Mouse (Mus musculus): ENCODE data around the gene Dip2a. TPM values are rescaled to one million over a fixed set of nuclear protein-coding genes. Genes with fewer than 3 reads are reported as not detected.

Dip2a gene
- total RNA-seq, 2 experiments from 2014 or later: 0.34 to 0.77 TPM

DNA sequence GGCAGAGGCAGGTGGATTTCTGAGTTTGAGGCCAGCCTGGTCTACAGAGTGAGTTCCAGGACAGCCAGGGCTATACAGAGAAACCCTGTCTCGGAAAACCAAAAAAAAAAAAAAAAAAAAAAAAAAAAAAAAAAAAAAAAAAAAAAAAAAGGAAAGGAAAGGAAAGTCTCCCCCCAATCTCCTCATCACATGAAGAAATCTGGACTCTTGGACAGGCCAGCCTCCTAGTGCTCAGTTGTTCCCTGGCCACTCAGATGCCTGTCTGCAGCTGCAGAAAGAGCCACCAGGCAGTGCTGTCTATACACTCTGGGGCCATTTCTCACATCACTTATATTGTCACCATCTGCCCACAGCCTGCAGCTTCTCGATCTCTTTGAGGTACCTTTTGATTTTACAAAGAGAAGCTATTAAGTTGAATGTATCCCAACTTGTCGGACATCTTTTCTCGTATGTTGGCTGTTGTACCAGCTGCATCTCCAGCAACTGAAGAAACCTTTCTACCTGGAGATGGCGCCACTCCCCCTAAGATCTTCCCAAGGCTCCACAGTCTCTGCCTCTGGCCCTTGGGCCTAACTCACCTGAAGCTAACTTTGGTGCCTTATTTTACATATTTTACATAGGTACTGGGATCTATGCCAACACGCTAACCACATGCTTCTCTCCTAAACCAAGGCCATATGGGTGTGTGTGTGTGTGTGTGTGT, 18.6 kb downstream of the Dip2a start:
- ATAC-seq (replicated peaks; ENCODE audit: low FRiP score, poor library complexity, severe bottlenecking): no peak

DNA sequence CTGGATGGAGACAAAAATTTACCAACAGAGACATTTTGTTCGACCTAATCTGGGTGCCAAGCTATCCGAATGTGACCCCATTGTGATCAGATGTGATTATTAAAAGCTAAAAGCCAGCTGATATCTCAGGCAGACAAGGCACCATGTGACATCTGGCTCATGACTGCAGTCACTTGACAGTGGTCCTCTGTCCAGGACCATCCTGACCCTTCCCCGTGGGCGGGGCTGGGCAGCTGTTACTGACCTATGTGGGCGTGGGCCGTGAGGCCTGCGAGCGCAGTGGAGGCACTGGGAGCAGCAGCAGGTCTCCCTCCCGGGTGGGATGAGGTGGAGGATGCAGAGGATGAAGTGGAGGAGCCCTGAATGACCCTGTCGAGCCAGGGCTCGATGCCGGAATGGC, 27.5 kb downstream of the Dip2a start:
- ATAC-seq (replicated peaks; ENCODE audit: low FRiP score, poor library complexity, severe bottlenecking): no peak

GRCm38 (mm10) chr10:76316194-76316593, 28.9 kb downstream of the Dip2a start:
- no peak for ATAC-seq (replicated peaks; ENCODE audit: low FRiP score, poor library complexity, severe bottlenecking)

- ATAC-seq (replicated peaks; ENCODE audit: low FRiP score, poor library complexity, severe bottlenecking): no peak
Measured at GRCm38 (mm10) chr10:76306738-76307137, 38.4 kb downstream of the Dip2a start.

DNA sequence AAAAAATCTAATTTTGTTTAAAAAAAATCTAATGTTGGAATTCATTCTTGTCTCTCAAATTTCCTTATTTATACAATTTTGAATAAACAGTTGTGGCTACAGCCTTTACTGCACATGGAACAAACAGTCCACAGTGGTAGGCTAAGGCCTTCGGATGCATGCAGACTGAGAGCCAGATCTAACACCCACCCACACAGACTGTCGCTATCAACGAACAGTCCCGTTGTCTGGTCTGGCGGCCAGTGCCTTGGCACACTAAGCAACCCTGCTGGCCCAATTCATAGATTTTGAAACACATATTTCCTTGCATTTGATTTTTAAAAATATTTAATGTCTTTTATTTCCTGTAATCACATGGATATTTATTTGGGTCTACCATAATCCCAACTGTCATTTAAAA, 45.0 kb downstream of the Dip2a start:
- ATAC-seq (replicated peaks; ENCODE audit: low FRiP score, poor library complexity, severe bottlenecking): no peak

DNA sequence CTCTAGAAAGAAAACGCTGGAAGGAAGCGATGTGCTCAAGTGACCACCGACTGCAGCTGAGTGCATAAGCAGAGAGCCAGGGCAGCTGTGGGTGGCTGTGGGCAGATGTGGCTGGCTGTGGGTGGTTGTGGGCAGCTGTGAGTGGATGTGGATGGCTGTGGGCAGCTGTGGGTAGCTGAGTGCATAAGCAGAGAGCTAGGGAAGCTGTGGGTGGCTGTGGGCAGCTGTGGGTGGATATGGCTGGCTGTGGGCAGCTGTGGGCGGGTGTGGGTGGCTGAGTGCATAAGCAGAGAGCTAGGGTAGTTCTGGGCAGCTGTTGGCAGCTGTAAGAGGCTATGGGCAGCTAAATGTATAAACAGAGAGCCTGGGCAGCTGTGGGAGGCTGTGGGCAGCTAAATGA, 51.9 kb downstream of the Dip2a start:
- ATAC-seq (replicated peaks; ENCODE audit: low FRiP score, poor library complexity, severe bottlenecking): no peak

DNA sequence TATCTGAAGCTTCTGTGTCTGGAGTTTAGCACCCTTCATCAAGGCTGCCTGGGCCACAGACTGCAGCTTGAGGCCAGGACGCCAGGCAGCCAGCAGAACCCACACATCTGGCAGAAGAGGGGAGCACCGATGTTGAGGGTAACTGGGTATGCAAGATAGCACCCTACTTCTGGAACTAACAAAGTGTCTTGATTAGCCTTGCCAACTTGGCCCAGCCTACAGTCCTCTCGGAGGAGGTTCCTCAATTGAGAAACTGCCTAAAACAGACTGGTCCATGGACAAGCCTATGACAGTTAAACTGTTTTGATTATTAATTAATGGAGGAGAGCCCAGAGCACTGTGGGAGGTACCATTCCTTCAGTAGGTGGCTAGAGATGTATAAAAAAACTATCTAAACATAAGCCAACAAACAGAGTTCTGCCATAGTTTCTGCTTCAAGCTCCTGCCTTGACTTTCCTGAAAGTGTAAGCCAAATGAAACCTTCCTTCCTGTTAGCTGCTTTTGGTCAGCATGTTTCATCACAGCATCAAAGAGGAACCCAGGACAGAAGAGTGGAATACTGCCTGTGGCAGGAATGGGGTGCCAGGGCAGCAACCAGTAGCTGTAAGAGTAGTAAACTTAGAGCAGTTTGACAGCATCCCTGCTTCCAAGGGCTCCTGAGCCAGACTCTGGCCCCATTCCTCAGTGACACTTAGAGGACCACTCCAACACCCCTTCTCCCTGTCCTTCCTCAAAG, 55.0 kb downstream of the Dip2a start:
- ATAC-seq (replicated peaks; ENCODE audit: low FRiP score, poor library complexity, severe bottlenecking): no peak

DNA sequence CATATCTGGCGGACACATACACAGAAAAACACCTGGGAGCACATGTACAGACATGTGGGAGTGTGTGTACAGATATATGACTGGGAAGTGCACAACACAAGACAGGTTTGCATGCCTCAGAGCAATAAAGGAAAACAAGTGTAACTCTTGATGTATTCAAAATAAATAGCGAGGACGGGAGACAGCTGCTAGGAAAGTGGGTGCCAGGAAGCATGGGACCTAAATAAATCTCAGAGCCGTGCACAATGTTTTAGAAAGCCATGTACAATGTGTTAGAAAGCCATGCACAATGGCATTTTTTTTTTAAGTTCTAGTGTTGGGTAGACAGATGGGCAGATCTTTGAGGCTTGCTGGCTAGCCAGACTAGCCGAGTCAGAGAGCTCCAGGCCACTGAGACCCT, 56.0 kb downstream of the Dip2a start:
- no peak for ATAC-seq (replicated peaks; ENCODE audit: low FRiP score, poor library complexity, severe bottlenecking)

DNA sequence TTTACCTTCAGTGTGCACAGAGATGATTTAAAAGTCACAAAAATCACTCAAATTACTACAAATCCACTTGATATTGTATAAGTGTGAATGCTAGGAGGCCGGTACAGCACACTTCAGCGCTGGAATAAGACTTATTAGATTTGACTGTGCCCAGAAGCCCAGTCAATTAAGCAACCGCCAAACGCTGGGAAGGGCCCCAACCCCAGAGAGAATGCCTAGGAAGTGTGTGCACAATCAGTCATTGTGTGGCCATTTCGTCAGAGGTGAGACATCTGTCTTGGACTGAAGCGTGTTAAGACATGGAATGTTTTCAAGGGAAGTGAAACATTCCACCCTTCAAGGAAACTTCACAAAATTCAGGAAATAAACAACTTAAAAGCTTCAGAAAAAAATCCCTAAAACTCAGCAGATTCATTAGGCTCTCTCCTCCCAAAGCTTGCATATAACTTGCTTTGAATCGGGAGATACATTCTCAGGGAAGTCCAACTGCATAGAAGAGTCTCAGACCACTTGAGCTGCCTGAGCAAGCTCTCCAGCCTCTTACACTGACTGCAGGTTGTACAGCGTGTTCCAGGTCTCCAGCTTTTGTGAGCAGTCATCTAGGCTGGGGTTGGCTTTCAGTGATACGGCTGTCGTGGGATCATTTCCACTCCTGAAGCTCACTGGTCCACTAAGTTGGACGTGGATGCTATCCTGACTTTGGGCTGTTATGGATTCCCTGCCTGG, 56.7 kb downstream of the Dip2a start:
- ATAC-seq (replicated peaks; ENCODE audit: low FRiP score, poor library complexity, severe bottlenecking): no peak

GRCm38 (mm10) chr10:76278541-76279097, 66.5 kb downstream of the Dip2a start:
- no peak for ATAC-seq (replicated peaks; ENCODE audit: low FRiP score, poor library complexity, severe bottlenecking)

GRCm38 (mm10) chr10:76275256-76275655, 69.8 kb downstream of the Dip2a start:
- ATAC-seq (replicated peaks; ENCODE audit: low FRiP score, poor library complexity, severe bottlenecking): no peak

DNA sequence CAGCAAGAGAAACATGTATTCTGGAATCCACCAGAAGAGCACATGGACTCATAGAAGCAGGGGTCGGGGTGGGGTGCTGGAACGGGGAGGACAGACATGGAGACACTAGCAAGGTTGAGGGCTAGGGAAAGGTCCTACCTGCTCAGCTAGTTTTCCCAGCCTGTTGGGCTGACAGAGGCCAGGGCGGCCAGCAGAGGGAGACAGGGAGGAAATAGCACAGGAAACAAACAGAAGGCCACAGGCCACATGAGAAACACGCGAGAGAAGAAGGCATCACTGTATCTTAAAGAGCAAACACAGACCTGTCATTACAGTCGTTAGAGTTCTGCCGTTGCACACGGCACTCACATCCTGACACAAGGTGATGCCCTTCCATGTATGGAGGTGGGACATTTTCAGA, 73.9 kb downstream of the Dip2a start:
- no peak for ATAC-seq (replicated peaks; ENCODE audit: low FRiP score, poor library complexity, severe bottlenecking)

- no peak for ATAC-seq (replicated peaks; ENCODE audit: low FRiP score, poor library complexity, severe bottlenecking)
Measured at GRCm38 (mm10) chr10:76262431-76262830, 82.7 kb downstream of the Dip2a start.

GRCm38 (mm10) chr10:76261447-76261846, 83.6 kb downstream of the Dip2a start:
- no peak for ATAC-seq (replicated peaks; ENCODE audit: low FRiP score, poor library complexity, severe bottlenecking)

DNA sequence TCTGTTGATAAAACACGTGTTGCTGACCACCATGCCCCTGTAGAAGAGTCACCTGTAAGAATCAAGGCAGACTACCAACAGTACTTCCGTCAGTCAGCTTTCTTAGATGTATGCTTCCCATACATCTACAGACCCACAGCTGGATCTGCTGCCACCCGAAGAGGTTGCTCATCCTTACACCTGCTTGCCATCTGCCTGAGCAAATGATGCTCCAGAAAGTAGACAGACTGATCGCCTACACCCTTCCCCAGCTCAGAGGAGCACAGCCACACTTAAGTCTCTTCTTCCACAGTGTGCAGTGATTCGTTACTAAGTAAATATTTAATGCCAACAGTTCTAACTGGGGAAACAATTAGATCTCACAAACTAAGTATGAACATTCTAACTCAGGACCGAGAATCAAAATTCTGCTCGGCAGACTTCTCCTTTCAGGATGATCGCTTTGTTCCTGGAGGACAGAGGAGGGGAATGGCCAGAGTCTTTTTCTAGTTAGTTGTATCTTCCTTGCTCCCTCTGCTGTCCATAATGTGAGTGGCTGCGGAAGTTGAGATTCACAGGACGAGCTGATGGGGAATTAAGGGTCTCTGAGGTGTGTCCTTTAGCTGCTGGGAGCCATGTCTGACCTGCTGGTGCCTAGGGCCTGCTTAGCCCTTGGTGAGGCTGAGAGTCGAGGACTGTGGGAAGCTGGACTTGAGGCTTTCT, 84.6 kb downstream of the Dip2a start:
- ATAC-seq (replicated peaks; ENCODE audit: low FRiP score, poor library complexity, severe bottlenecking): no peak

DNA sequence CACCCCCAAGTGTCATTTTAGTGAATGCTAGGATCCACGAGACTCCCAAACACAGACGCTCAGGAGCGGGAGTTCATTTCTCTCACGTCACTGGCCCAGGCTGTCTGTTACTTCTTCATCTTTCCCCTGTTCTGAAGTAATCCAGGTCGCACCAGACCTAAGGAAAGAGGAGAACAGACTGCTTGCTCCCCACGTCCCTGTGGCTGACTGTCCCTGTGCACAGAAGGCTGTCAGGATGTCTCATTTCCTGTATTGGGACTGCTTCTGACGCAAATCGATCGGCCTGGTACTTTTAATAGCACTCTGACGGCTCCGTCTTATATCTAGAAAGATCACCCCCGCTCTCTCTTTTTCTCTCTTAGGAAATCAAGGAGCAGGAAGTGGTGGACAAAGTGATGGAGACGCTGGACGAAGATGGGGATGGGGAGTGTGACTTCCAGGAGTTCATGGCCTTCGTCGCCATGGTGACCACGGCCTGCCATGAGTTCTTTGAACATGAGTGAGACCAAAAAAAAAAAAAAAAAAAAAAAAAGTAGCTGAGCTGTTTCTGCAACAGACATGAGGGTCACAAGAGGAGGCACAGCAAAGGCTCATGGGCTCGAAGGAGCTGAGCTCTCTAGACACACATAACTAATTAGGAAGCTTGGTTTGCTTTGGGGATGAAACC, 85.4 kb downstream of the Dip2a start:
- no peak for ATAC-seq (replicated peaks; ENCODE audit: low FRiP score, poor library complexity, severe bottlenecking)

DNA sequence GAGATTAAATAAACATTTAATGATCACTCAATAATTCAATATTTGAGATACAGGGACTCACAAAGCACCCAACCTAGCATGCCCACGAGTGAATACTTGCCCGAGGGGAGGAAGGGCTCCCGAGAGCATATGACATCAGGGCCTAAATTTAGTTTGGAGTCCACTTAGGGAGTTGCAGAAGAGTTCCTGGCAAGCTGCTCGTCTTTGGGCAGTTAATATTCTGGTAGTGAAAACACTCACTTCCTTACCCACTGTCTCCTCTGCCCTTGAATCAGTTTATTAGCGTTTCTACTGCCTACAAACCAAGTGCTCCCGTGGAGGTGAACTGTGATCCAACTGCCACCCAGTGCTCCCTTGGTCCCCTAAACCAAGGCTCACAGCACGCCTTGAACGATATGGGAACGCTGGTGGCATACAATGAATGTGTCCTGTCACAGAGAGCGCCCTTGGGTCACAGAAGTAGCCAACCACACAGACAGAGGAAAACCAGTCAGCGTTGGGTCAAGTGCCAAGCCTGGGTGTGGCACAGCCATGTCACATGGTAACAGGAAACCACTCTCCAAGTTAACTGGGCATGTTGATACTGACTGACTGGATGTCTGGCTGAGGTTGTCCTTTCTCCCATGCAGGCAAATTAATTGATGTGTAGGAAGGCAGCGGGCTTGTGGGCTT, 87.2 kb downstream of the Dip2a start:
- no peak for ATAC-seq (replicated peaks; ENCODE audit: low FRiP score, poor library complexity, severe bottlenecking)

GRCm38 (mm10) chr10:76257231-76257630, 87.9 kb downstream of the Dip2a start:
- ATAC-seq (replicated peaks; ENCODE audit: low FRiP score, poor library complexity, severe bottlenecking): no peak

DNA sequence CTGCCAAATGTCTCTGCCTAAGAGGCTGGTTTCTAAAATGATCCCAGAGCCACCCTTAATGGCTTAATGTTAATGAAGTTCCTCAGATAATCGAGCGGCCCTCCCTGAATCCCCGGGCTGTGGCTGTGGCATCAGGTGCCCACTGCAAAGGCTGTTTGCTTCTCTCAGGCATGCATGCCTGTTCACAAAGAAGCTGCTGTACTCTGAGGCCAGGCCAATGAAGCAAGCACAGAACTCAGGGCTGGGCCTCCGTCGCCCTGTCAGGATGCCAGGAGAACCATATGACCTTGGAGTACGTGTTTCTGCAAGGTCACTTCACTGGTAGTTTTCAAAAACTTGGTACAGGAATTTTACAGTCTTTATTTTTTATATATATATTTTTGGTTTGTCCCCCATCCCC, 89.5 kb downstream of the Dip2a start:
- ATAC-seq (replicated peaks; ENCODE audit: low FRiP score, poor library complexity, severe bottlenecking): no peak
